In genomic region chr1:133309652-133310267, GRCm38 (mm10) we compare ENCODE assay signal across 12 mouse cellular contexts. TPM values are rescaled to one million over a fixed set of nuclear protein-coding genes. Genes with fewer than 3 reads are reported as not detected.
DNase-seq lines count a peak whose midpoint lies in the region; ATAC-seq lines count a peak whose summit lies in the region.
"Had no signal": no experiment of that assay in that cellular context is flagged by ENCODE, and none has a peak within 500 bp of the region (broad histone marks: within the 10 kb centered on the region; RNA-seq: fewer than 3 reads in every experiment).

Gene Golt1a, plus strand, starts transcription at chr1:133309800.

- H3K36me3 ChIP-seq in intestine, embryonic 14.5 days (ENCODE audit: control insufficient read depth, insufficient read depth, low read length): no peaks in the 10 kb centered on the region
- no peaks in the 10 kb centered on the region for H3K36me3 ChIP-seq in forebrain, embryonic 13.5 days (ENCODE audit: poor library complexity, severe bottlenecking)
- H3K36me3 ChIP-seq: forebrain, embryonic 15.5 days; hindbrain, embryonic 12.5 days had no signal

- H3K27me3 ChIP-seq in intestine, embryonic 14.5 days (replicated peaks; ENCODE audit: control insufficient read depth, insufficient read depth, low read length): no peaks in the 10 kb centered on the region
- 0 out of 2 replicates have a peak, but pooled peaks cover 5% of the 10 kb centered on the region for H3K27me3 ChIP-seq in forebrain, embryonic 13.5 days
- H3K27me3 ChIP-seq: forebrain, embryonic 15.5 days; hindbrain, embryonic 12.5 days had no signal

- H3K4me3 ChIP-seq in intestine, embryonic 14.5 days (ENCODE audit: low read depth, low read length): peak within 1 kb of the TSS; percentile 22
- no peak within 1 kb of the TSS for H3K4me3 ChIP-seq in forebrain, embryonic 13.5 days
- H3K4me3 ChIP-seq: forebrain, embryonic 15.5 days; hindbrain, embryonic 12.5 days had no signal

- DNase-seq in intestine, embryonic 14.5 days (ENCODE audit: low spot score): peak; percentile 59
- peak; percentile 91 for DNase-seq in kidney, adult 18-20 months
- peak; percentile 60 for DNase-seq in liver
- peak; percentile 38 for DNase-seq in lung, postnatal 25 days (ENCODE audit: low spot score)
- no peak for DNase-seq in gastrocnemius, adult 8-10 months (ENCODE audit: low spot score in 2 of 2)
- DNase-seq in cerebellum, adult 11 months: no peak
- DNase-seq: adrenal gland, adult 2 months; heart, adult 18-20 months had no signal

- no peaks in the 10 kb centered on the region for H3K4me1 ChIP-seq in intestine, embryonic 14.5 days (replicated peaks; ENCODE audit: control insufficient read depth, insufficient read depth, low read length)
- H3K4me1 ChIP-seq in forebrain, embryonic 13.5 days: peaks cover 20% of the 10 kb centered on the region

- H3K9ac ChIP-seq in intestine, embryonic 14.5 days (ENCODE audit: low read length): peak within 1 kb of the TSS; percentile 5; the same call in 1 of the 2 replicates
- H3K9ac ChIP-seq in forebrain, embryonic 13.5 days: no peak within 1 kb of the TSS; the same call in 1 of the 2 replicates
- H3K9ac ChIP-seq: forebrain, embryonic 15.5 days; hindbrain, embryonic 12.5 days had no signal

- peak within 1 kb of the TSS; percentile 35 for H3K4me2 ChIP-seq in intestine, embryonic 14.5 days (ENCODE audit: low read length)
- no peak within 1 kb of the TSS for H3K4me2 ChIP-seq in forebrain, embryonic 13.5 days
- H3K4me2 ChIP-seq: forebrain, embryonic 15.5 days; hindbrain, embryonic 12.5 days had no signal

- H3K27ac ChIP-seq in intestine, embryonic 14.5 days (ENCODE audit: low read depth): 0 out of 2 replicates have a peak within 1 kb of the TSS, but pooled peaks have one; percentile 43
- H3K27ac ChIP-seq in forebrain, embryonic 13.5 days: no peak within 1 kb of the TSS
- H3K27ac ChIP-seq: forebrain, embryonic 15.5 days; hindbrain, embryonic 12.5 days had no signal

- peak; percentile 53; the same call in 1 of the 2 replicates for ATAC-seq in intestine, embryonic 14.5 days (replicated peaks; ENCODE audit: low FRiP score, low TSS enrichment, low read depth)
- ATAC-seq in forebrain, embryonic 13.5 days: no peak
- ATAC-seq: forebrain, embryonic 15.5 days had no signal

- H3K9me3 ChIP-seq in intestine, embryonic 14.5 days (ENCODE audit: control insufficient read depth, low read length): no peaks in the 10 kb centered on the region
- no peaks in the 10 kb centered on the region for H3K9me3 ChIP-seq in forebrain, embryonic 13.5 days (replicated peaks)
- H3K9me3 ChIP-seq: forebrain, embryonic 15.5 days; hindbrain, embryonic 12.5 days had no signal

- WGBS in intestine, embryonic 14.5 days: 53% methylated on average over 14 of the region's 14 CpGs
- WGBS in forebrain, embryonic 13.5 days: 72% methylated on average over 14 of the region's 14 CpGs

RNA-seq across cellular contexts. Expression of gene Golt1a, which starts in this region (rescaled TPM):
- polyA plus RNA-seq in intestine, embryonic 14.5 days (2014; fragmentation: Nextera tagmentation; extraction: Ambion mirVana): 5.0 and 12.8 TPM in 2 replicates
- not detected for total RNA-seq in gastrocnemius, adult 8-10 months (2022)
- polyA plus RNA-seq in forebrain, embryonic 13.5 days (2015; fragmentation: Nextera tagmentation; extraction: Ambion mirVana): not detected in 2 replicates
- total RNA-seq: heart, adult 18-20 months; layer of hippocampus, postnatal 10 days had no signal
- polyA plus RNA-seq: adrenal gland, adult 2 months; hindbrain, embryonic 12.5 days had no signal

Comparison
In these comparisons a context has a peak if more than half of its experiments do, and no peak if none do; other contexts are left out.
1. DNase-seq: peak in intestine, embryonic 14.5 days (single experiment), kidney, adult 18-20 months (single experiment), liver (single experiment) and lung, postnatal 25 days (single experiment); none in gastrocnemius, adult 8-10 months (0 of 2) and cerebellum, adult 11 months (single experiment).